Comparison of ENCODE assay signal across 14 mouse cellular contexts in genomic region chr3:87996401-87996800, GRCm38 (mm10). TPM values are rescaled to one million over a fixed set of nuclear protein-coding genes. Genes with fewer than 3 reads are reported as not detected.
DNase-seq lines count a peak whose midpoint lies in the region; ATAC-seq and TF ChIP-seq lines count a peak whose summit lies in the region.
"Had no signal": no experiment of that assay in that cellular context is flagged by ENCODE, and none has a peak within 500 bp of the region (broad histone marks: within the 10 kb centered on the region; RNA-seq: fewer than 3 reads in every experiment).

No protein-coding gene starts in this region.

- H3K27me3 ChIP-seq in liver, embryonic 12.5 days (replicated peaks), result peaks cover 100% of the 10 kb centered on the region
- peaks cover 90% of the 10 kb centered on the region for H3K27me3 ChIP-seq in liver, postnatal 0 days (ENCODE audit: insufficient read depth, low read length)
- peaks cover 70% of the 10 kb centered on the region for H3K27me3 ChIP-seq in forebrain, postnatal 0 days (ENCODE audit: insufficient read depth, low read length)
- peaks cover 96% of the 10 kb centered on the region for H3K27me3 ChIP-seq in midbrain, embryonic 13.5 days

- no peak for ATAC-seq in liver, embryonic 12.5 days
- no peak for ATAC-seq in liver, postnatal 0 days
- ATAC-seq in forebrain, postnatal 0 days, result no peak
- no peak for ATAC-seq in midbrain, embryonic 13.5 days

- H3K9me3 ChIP-seq in liver, embryonic 12.5 days (replicated peaks), result no peaks in the 10 kb centered on the region
- H3K9me3 ChIP-seq in liver, postnatal 0 days (ENCODE audit: low read length), result no peaks in the 10 kb centered on the region
- H3K9me3 ChIP-seq in forebrain, postnatal 0 days (ENCODE audit: low read length), result no peaks in the 10 kb centered on the region
- no peaks in the 10 kb centered on the region for H3K9me3 ChIP-seq in midbrain, embryonic 13.5 days
- H3K9me3 ChIP-seq: liver, embryonic 13.5 days had no signal

- H3K36me3 ChIP-seq in liver, embryonic 12.5 days, result no peaks in the 10 kb centered on the region
- H3K36me3 ChIP-seq in liver, postnatal 0 days (replicated peaks; ENCODE audit: insufficient read depth, low read length), result no peaks in the 10 kb centered on the region
- H3K36me3 ChIP-seq in forebrain, postnatal 0 days (ENCODE audit: insufficient read depth), result no peaks in the 10 kb centered on the region
- no peaks in the 10 kb centered on the region for H3K36me3 ChIP-seq in midbrain, embryonic 13.5 days
- H3K36me3 ChIP-seq: liver, embryonic 13.5 days had no signal

- no peak for DNase-seq in liver, postnatal 0 days
- no peak for DNase-seq in forebrain, postnatal 0 days
- DNase-seq in B cell, adult 2 months, result no peak
- DNase-seq in urinary bladder, postnatal 14 days (ENCODE audit: low spot score), result no peak
- no peak for DNase-seq in frontal cortex, adult 2 months (ENCODE audit: extremely low spot score in 1 of 2, low spot score in 1 of 2)
- DNase-seq: adrenal gland, postnatal 36 days; cerebellum, adult 9-11 months; liver, embryonic 13.5 days; right cerebral cortex, postnatal 14 days; thymus, postnatal 25 days had no signal

- no peak overlapping the region for H3K27ac ChIP-seq in liver, embryonic 12.5 days
- no peak overlapping the region for H3K27ac ChIP-seq in liver, postnatal 0 days (ENCODE audit: low read depth)
- no peak overlapping the region for H3K27ac ChIP-seq in forebrain, postnatal 0 days (ENCODE audit: low read depth, low read length)
- no peak overlapping the region for H3K27ac ChIP-seq in midbrain, embryonic 13.5 days
- H3K27ac ChIP-seq: liver, embryonic 13.5 days had no signal

- no peak for TF ChIP-seq CTCF in liver, postnatal 0 days (IDR thresholded peaks at IDR 0.05; ENCODE audit: low read depth)
- TF ChIP-seq CTCF in forebrain, postnatal 0 days (IDR thresholded peaks at IDR 0.05; ENCODE audit: low read depth), result no peak

- H3K4me3 ChIP-seq in liver, embryonic 12.5 days, result peak overlapping the region; percentile 33; the same call in 1 of the 2 replicates
- no peak overlapping the region for H3K4me3 ChIP-seq in liver, postnatal 0 days (ENCODE audit: low read depth, low read length)
- peak overlapping the region; percentile 39 for H3K4me3 ChIP-seq in forebrain, postnatal 0 days (ENCODE audit: low read depth, low read length)
- peak overlapping the region; percentile 44 for H3K4me3 ChIP-seq in midbrain, embryonic 13.5 days (replicated peaks)

- H3K4me2 ChIP-seq in liver, embryonic 12.5 days, result no peak overlapping the region
- H3K4me2 ChIP-seq in liver, postnatal 0 days (ENCODE audit: low read depth, low read length), result no peak overlapping the region
- H3K4me2 ChIP-seq in forebrain, postnatal 0 days (ENCODE audit: low read depth), result peak overlapping the region; percentile 93
- peak overlapping the region; percentile 63 for H3K4me2 ChIP-seq in midbrain, embryonic 13.5 days (replicated peaks)

- no peak overlapping the region for H3K9ac ChIP-seq in liver, embryonic 12.5 days
- H3K9ac ChIP-seq in liver, postnatal 0 days (replicated peaks), result no peak overlapping the region
- no peak overlapping the region for H3K9ac ChIP-seq in forebrain, postnatal 0 days
- no peak overlapping the region for H3K9ac ChIP-seq in midbrain, embryonic 13.5 days (replicated peaks)
- H3K9ac ChIP-seq: liver, embryonic 13.5 days had no signal

- 4% methylated on average over 15 of the region's 15 CpGs for WGBS in liver, embryonic 12.5 days (ENCODE audit: insufficient replicate concordance)
- 2% methylated on average over 14 of the region's 15 CpGs for whole genome bisulfite sequencing in liver, postnatal 0 days (ENCODE audit: insufficient replicate concordance)
- WGBS in forebrain, postnatal 0 days, result 9% methylated on average over 15 of the region's 15 CpGs
- WGBS in midbrain, embryonic 13.5 days, result under 1% methylated on average over 15 of the region's 15 CpGs

- no peak for TF ChIP-seq EP300 in liver, postnatal 0 days (IDR thresholded peaks at IDR 0.05; ENCODE audit: low read depth)

- H3K4me1 ChIP-seq in liver, embryonic 12.5 days, result peaks cover 16% of the 10 kb centered on the region
- H3K4me1 ChIP-seq in liver, postnatal 0 days (ENCODE audit: insufficient read depth), result 0 out of 2 replicates have a peak, but pooled peaks cover 4% of the 10 kb centered on the region
- peaks cover 4% of the 10 kb centered on the region; the same call in 1 of the 2 replicates for H3K4me1 ChIP-seq in forebrain, postnatal 0 days (ENCODE audit: insufficient read depth)
- H3K4me1 ChIP-seq in midbrain, embryonic 13.5 days (replicated peaks), result peaks cover 40% of the 10 kb centered on the region

RNA-seq across cellular contexts. Expression of gene Bcan, which starts 3.6 kb away (rescaled TPM):
- not detected in 2 replicates for polyA plus RNA-seq in liver, embryonic 12.5 days (2016; fragmentation: Nextera tagmentation; extraction: Ambion mirVana)
- polyA plus RNA-seq in liver, postnatal 0 days (2015; fragmentation: Nextera tagmentation; extraction: Ambion mirVana), result 0.05 TPM in 1 of 2 replicates, not detected in the other
- 140 and 146 TPM in 2 replicates for total RNA-seq in forebrain, postnatal 0 days (2014; rRNA removed)
- 99.1 and 133 TPM in 2 replicates for polyA plus RNA-seq in forebrain, postnatal 0 days (2015; fragmentation: Nextera tagmentation; extraction: Ambion mirVana)
- 10.1 and 14.0 TPM in 2 replicates for polyA plus RNA-seq in midbrain, embryonic 13.5 days (2015; fragmentation: Nextera tagmentation; extraction: Ambion mirVana)
- 359 and 380 TPM in 2 replicates for polyA plus RNA-seq in frontal cortex, adult 2 months (2012; rRNA removed)
- total RNA-seq: hematopoietic stem cell, adult 5-6 weeks; MEL had no signal

RNA-seq across cellular contexts. Expression of gene Nes, which starts 25.5 kb away (rescaled TPM):
- polyA plus RNA-seq in liver, embryonic 12.5 days (2016; fragmentation: Nextera tagmentation; extraction: Ambion mirVana), result 7.2 and 7.3 TPM in 2 replicates
- polyA plus RNA-seq in liver, postnatal 0 days (2015; fragmentation: Nextera tagmentation; extraction: Ambion mirVana), result 0.83 and 0.95 TPM in 2 replicates
- 32.4 and 39.2 TPM in 2 replicates for total RNA-seq in forebrain, postnatal 0 days (2014; rRNA removed)
- polyA plus RNA-seq in forebrain, postnatal 0 days (2015; fragmentation: Nextera tagmentation; extraction: Ambion mirVana), result 14.5 and 17.9 TPM in 2 replicates
- polyA plus RNA-seq in midbrain, embryonic 13.5 days (2015; fragmentation: Nextera tagmentation; extraction: Ambion mirVana), result 61.9 and 77.6 TPM in 2 replicates
- 4.3 and 4.8 TPM in 2 replicates for polyA plus RNA-seq in frontal cortex, adult 2 months (2012; rRNA removed)
- total RNA-seq: MEL had no signal

RNA-seq across cellular contexts. Expression of gene Hapln2, which starts 31.0 kb away (rescaled TPM):
- polyA plus RNA-seq in liver, embryonic 12.5 days (2016; fragmentation: Nextera tagmentation; extraction: Ambion mirVana), result not detected in 2 replicates
- not detected in 2 replicates for polyA plus RNA-seq in liver, postnatal 0 days (2015; fragmentation: Nextera tagmentation; extraction: Ambion mirVana)
- 0.38 and 0.92 TPM in 2 replicates for total RNA-seq in forebrain, postnatal 0 days (2014; rRNA removed)
- polyA plus RNA-seq in forebrain, postnatal 0 days (2015; fragmentation: Nextera tagmentation; extraction: Ambion mirVana), result 0.31 and 0.69 TPM in 2 replicates
- 0.14 and 0.55 TPM in 2 replicates for polyA plus RNA-seq in midbrain, embryonic 13.5 days (2015; fragmentation: Nextera tagmentation; extraction: Ambion mirVana)
- polyA plus RNA-seq in frontal cortex, adult 2 months (2012; rRNA removed), result 28.5 and 39.4 TPM in 2 replicates
- total RNA-seq: adrenal gland, postnatal 36 days; hematopoietic stem cell, adult 5-6 weeks; MEL had no signal
- polyA plus RNA-seq: liver, embryonic 13.5 days had no signal

RNA-seq across cellular contexts. Expression of gene Gpatch4, which starts 46.5 kb away (rescaled TPM):
- 41.4 and 44.0 TPM in 2 replicates for polyA plus RNA-seq in liver, embryonic 12.5 days (2016; fragmentation: Nextera tagmentation; extraction: Ambion mirVana)
- 13.1 and 14.3 TPM in 2 replicates for polyA plus RNA-seq in liver, postnatal 0 days (2015; fragmentation: Nextera tagmentation; extraction: Ambion mirVana)
- 9.8 and 10.6 TPM in 2 replicates for total RNA-seq in forebrain, postnatal 0 days (2014; rRNA removed)
- 34.6 and 35.5 TPM in 2 replicates for polyA plus RNA-seq in forebrain, postnatal 0 days (2015; fragmentation: Nextera tagmentation; extraction: Ambion mirVana)
- polyA plus RNA-seq in midbrain, embryonic 13.5 days (2015; fragmentation: Nextera tagmentation; extraction: Ambion mirVana), result 28.1 and 28.3 TPM in 2 replicates
- 13.7 and 14.4 TPM in 2 replicates for polyA plus RNA-seq in frontal cortex, adult 2 months (2012; rRNA removed)

RNA-seq across cellular contexts. Expression of gene Crabp2, which starts 47.9 kb away (rescaled TPM):
- 3.9 and 6.5 TPM in 2 replicates for polyA plus RNA-seq in liver, embryonic 12.5 days (2016; fragmentation: Nextera tagmentation; extraction: Ambion mirVana)
- not detected in 2 replicates for polyA plus RNA-seq in liver, postnatal 0 days (2015; fragmentation: Nextera tagmentation; extraction: Ambion mirVana)
- 16.8 and 17.4 TPM in 2 replicates for total RNA-seq in forebrain, postnatal 0 days (2014; rRNA removed)
- 24.7 and 28.1 TPM in 2 replicates for polyA plus RNA-seq in forebrain, postnatal 0 days (2015; fragmentation: Nextera tagmentation; extraction: Ambion mirVana)
- polyA plus RNA-seq in midbrain, embryonic 13.5 days (2015; fragmentation: Nextera tagmentation; extraction: Ambion mirVana), result 129 and 135 TPM in 2 replicates
- 9.2 and 11.0 TPM in 2 replicates for polyA plus RNA-seq in frontal cortex, adult 2 months (2012; rRNA removed)
- total RNA-seq: hematopoietic stem cell, adult 5-6 weeks had no signal

Comparison
In these comparisons a context has a peak if more than half of its experiments do, and no peak if none do; other contexts are left out.
1. H3K4me2 ChIP-seq: peak in forebrain, postnatal 0 days (single experiment) and midbrain, embryonic 13.5 days (single experiment); none in liver, embryonic 12.5 days (single experiment) and liver, postnatal 0 days (single experiment).
2. RNA of gene Hapln2, which starts 31.0 kb away (polyA plus RNA-seq): 28.5 to 39.4 TPM in frontal cortex, adult 2 months; 0.14 to 0.55 TPM in midbrain, embryonic 13.5 days, 0.31 to 0.69 TPM in forebrain, postnatal 0 days, not detected in liver, postnatal 0 days and not detected in liver, embryonic 12.5 days; every median in the first group is over 10 times any median in the second.